Mouse (Mus musculus): Measurements from ENCODE around the gene 2810006K23Rik. TPM values are rescaled to one million over a fixed set of nuclear protein-coding genes. Genes with fewer than 3 reads are reported as not detected.
A peak's percentile ranks its signal among the peaks of the same experiment; 100 is the strongest.

Gene 2810006K23Rik
- polyA plus RNA-seq, 1 experiment: not detected

DNA sequence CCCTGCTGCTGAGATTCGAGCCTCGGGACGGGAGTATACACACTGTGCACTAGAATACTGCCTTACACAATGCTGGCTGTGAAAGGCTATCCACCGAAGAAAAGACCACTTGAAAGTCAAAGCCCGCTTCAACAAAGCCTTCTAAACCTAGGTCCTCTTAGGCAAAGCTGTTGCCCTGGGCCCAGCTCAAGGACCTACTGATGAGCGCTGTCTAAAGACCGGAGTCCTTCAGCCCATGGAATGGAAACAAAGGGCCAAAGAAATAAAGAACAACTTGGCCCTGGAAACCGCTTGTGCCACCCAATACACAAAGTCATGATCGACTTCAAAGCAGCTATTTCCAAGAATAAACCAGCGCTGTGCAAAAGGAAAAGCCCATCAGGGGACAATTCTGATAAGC is 18.7 kb upstream of the 2810006K23Rik start:
- Histone ChIP-seq H3K4me3 (ENCODE audit: insufficient read depth, low read depth, low read length) (no peak overlapping the region), H3K4me1 (ENCODE audit: control insufficient read depth, insufficient read depth, low read length) (peaks cover 4% of the 10 kb centered on the region; the same call in 1 of the 2 replicates), H3K27ac (ENCODE audit: insufficient read depth, low read depth, low read length) (no peak overlapping the region)
- 57% methylated on average over 10 of the region's 10 CpGs for WGBS
- TF ChIP-seq CTCF (IDR thresholded peaks at IDR 0.05; ENCODE audit: insufficient read depth, low read depth, low read length): no peak
- no peak for TF ChIP-seq POLR2A (IDR thresholded peaks at IDR 0.05; ENCODE audit: insufficient read depth, low read depth, low read length)

DNA sequence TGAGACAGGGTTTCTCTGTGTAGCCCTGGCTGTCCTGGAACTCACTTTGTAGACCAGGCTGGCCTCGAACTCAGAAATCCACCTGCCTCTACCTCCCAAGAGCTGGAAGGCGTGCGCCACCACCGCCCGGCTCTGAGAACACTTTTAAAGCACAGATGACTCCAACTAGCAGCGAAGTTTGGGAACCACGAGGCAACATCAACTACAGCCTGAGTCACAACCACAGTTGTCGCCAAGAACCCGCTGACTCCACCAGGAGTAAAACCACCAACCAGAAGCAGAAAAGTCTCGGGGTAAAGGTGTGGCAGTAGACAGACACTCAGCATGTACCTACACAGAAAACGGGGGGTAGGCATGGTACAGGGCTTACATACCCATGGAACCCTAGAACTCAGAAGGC is 17.8 kb upstream of the 2810006K23Rik start:
- Histone ChIP-seq H3K4me3 (ENCODE audit: insufficient read depth, low read depth, low read length) (no peak overlapping the region), H3K4me1 (ENCODE audit: control insufficient read depth, insufficient read depth, low read length) (peaks cover 4% of the 10 kb centered on the region; the same call in 1 of the 2 replicates), H3K27ac (ENCODE audit: insufficient read depth, low read depth, low read length) (no peak overlapping the region)
- TF ChIP-seq POLR2A (IDR thresholded peaks at IDR 0.05; ENCODE audit: insufficient read depth, low read depth, low read length) (no peak), CTCF (IDR thresholded peaks at IDR 0.05; ENCODE audit: insufficient read depth, low read depth, low read length) (no peak)
- 68% methylated on average over 11 of the region's 11 CpGs for WGBS

DNA sequence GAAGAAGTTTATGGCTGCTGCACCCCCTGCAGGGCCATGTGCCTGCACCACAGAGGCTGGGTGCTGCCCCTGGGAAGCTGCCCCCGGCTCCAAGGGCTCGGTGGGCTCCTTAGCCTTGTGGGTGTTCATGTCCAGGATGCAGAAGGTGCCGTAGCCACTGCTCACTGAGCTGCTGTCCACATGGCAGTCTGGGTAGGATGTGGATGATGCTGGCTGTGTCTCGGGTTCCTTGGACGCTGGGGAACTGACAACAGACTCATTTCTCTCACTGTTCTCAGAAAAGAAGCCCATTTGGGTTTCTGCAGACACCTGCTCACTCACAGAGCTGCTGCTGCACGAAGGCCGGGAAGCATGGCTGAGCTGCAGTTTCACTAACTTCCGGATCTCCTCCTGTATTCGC is 12.4 kb upstream of the 2810006K23Rik start:
- no peak overlapping the region for H3K27ac ChIP-seq (ENCODE audit: insufficient read depth, low read depth, low read length)
- 66% methylated on average over 9 of the region's 9 CpGs for WGBS
- no peak for TF ChIP-seq POLR2A (IDR thresholded peaks at IDR 0.05; ENCODE audit: insufficient read depth, low read depth, low read length)

DNA sequence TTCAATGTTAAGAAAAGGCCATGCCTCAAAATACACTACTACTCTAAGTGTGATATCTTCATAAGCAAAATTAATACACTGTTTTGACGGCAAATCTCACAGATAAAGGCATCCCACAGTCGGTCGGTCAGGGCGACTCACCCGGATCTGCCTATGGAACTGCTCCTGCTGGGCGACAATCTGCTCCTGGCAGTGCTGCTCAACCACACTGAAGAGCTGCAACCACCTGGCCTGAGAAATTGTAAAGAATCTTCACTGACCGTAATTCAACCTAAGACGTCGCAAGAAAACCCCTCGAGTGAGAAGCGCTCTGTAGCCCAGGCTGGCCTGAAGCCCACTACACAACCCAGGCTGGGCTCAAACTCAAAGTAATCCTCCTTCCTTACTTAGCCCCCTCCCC is 11.9 kb upstream of the 2810006K23Rik start:
- 82% methylated on average over 11 of the region's 11 CpGs for WGBS
- no peak overlapping the region for H3K27ac ChIP-seq (ENCODE audit: insufficient read depth, low read depth, low read length)
- no peak overlapping the region for H3K4me3 ChIP-seq (ENCODE audit: insufficient read depth, low read depth, low read length)
- TF ChIP-seq POLR2A (IDR thresholded peaks at IDR 0.05; ENCODE audit: insufficient read depth, low read depth, low read length) (no peak), CTCF (IDR thresholded peaks at IDR 0.05; ENCODE audit: insufficient read depth, low read depth, low read length) (no peak)
- H3K4me1 ChIP-seq (ENCODE audit: control insufficient read depth, insufficient read depth, low read length): peaks cover 7% of the 10 kb centered on the region

More for the DNA sequence above, 12.4 kb upstream of the 2810006K23Rik start:
- no peak overlapping the region for H3K4me3 ChIP-seq (ENCODE audit: insufficient read depth, low read depth, low read length)
- H3K4me1 ChIP-seq (ENCODE audit: control insufficient read depth, insufficient read depth, low read length): peaks cover 7% of the 10 kb centered on the region

DNA sequence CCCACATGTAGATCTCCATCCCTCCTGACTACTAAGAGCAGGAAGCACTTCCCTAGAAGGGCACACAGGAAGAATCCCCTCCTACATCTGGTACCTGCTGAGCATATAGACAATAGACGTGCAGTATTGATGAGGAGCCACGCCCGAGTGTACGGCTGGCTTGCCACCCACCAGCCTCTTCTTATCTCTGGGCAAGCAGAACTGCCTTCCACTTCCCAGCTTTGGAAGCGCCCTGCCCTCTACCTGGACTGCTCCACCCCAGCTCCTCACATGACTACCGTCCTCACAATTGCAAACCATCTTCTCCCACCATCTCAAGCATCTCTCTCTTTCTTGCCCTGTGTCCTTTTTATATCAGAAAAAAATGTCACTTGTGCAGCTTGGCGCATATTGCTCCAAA is 10.2 kb upstream of the 2810006K23Rik start:
- H3K27ac ChIP-seq (ENCODE audit: insufficient read depth, low read depth, low read length): no peak overlapping the region
- 92% methylated on average over 7 of the region's 7 CpGs for WGBS
- H3K4me3 ChIP-seq (ENCODE audit: insufficient read depth, low read depth, low read length): no peak overlapping the region
- TF ChIP-seq CTCF (IDR thresholded peaks at IDR 0.05; ENCODE audit: insufficient read depth, low read depth, low read length): no peak
- TF ChIP-seq POLR2A (IDR thresholded peaks at IDR 0.05; ENCODE audit: insufficient read depth, low read depth, low read length): no peak
- peaks cover 7% of the 10 kb centered on the region for H3K4me1 ChIP-seq (ENCODE audit: control insufficient read depth, insufficient read depth, low read length)

DNA sequence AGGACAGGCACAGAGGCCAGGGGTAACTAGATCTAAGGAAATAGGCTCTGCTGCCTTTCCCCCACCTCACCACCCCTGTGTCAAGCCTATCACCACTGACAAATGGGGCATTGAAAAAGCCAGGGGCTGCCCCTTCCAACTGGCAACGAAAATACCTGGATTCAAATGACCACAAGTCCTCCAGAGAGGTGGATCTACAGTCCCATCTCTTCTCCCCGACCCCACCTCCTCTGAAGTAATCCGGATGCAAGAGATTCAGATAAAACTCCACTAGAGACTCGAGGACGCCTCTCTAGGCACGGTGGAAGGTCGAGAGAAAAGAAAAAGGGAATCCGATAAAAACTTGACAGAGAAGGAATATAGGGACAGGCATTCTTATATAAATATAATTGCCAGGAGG is 1.1 kb upstream of the 2810006K23Rik start:
- no peak overlapping the region for H3K27ac ChIP-seq (ENCODE audit: insufficient read depth, low read depth, low read length)
- H3K4me1 ChIP-seq (ENCODE audit: control insufficient read depth, insufficient read depth, low read length): peaks cover 6% of the 10 kb centered on the region
- WGBS: 1% methylated on average over 8 of the region's 8 CpGs
- TF ChIP-seq CTCF (IDR thresholded peaks at IDR 0.05; ENCODE audit: insufficient read depth, low read depth, low read length): no peak
- no peak for TF ChIP-seq POLR2A (IDR thresholded peaks at IDR 0.05; ENCODE audit: insufficient read depth, low read depth, low read length)
- peak overlapping the region; percentile 86 for H3K4me3 ChIP-seq (ENCODE audit: insufficient read depth, low read depth, low read length)

DNA sequence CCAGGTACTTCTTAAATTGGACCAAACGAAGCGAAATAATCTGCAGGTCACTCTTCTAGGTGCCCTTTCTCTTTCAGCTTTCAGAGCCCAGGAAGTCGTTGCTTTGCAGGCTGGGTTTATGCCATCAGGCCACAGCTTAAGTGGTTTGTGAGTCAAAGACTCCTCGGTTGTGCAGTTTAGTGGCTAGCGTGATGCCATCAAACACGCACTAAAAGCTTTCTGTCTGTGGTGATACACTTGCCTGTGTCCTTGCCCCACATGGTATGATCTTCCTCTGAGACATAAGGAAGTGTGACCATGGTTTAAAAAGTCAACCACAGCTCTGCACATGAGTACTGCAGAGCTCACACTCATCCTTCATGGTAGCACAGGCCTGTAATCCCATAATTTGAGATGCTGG is 2.2 kb downstream of the 2810006K23Rik start:
- TF ChIP-seq CTCF (IDR thresholded peaks at IDR 0.05; ENCODE audit: insufficient read depth, low read depth, low read length): no peak
- Histone ChIP-seq H3K27ac (ENCODE audit: insufficient read depth, low read depth, low read length) (no peak overlapping the region), H3K4me1 (ENCODE audit: control insufficient read depth, insufficient read depth, low read length) (peaks cover 8% of the 10 kb centered on the region), H3K4me3 (ENCODE audit: insufficient read depth, low read depth, low read length) (no peak overlapping the region)
- 90% methylated on average over 6 of the region's 6 CpGs for WGBS

DNA sequence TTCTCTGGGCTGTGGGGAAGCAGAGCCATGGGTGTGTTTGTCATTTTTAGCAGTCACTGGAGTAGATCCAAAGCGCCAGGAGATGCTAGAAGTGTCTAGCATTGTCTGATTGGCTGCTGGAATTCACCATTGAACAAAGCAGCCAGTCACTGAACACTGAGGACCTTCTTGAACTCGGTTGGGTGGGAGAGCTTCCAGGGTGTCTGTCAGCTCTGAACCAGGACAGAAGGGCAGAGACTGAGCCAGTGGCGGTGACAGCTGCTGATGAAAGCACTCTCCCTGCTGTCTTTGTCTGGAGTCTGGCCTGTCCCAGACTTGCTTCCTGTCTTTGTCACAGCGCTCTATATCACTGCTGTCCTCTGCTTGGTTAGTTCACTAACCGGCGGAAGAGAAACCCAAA is 6.5 kb downstream of the 2810006K23Rik start:
- Histone ChIP-seq H3K27ac (ENCODE audit: insufficient read depth, low read depth, low read length) (peak overlapping the region; percentile 18), H3K4me3 (ENCODE audit: insufficient read depth, low read depth, low read length) (no peak overlapping the region), H3K4me1 (ENCODE audit: control insufficient read depth, insufficient read depth, low read length) (peaks cover 16% of the 10 kb centered on the region)
- WGBS: 40% methylated on average over 6 of the region's 6 CpGs
- no peak for TF ChIP-seq CTCF (IDR thresholded peaks at IDR 0.05; ENCODE audit: insufficient read depth, low read depth, low read length)
- no peak for TF ChIP-seq POLR2A (IDR thresholded peaks at IDR 0.05; ENCODE audit: insufficient read depth, low read depth, low read length)

DNA sequence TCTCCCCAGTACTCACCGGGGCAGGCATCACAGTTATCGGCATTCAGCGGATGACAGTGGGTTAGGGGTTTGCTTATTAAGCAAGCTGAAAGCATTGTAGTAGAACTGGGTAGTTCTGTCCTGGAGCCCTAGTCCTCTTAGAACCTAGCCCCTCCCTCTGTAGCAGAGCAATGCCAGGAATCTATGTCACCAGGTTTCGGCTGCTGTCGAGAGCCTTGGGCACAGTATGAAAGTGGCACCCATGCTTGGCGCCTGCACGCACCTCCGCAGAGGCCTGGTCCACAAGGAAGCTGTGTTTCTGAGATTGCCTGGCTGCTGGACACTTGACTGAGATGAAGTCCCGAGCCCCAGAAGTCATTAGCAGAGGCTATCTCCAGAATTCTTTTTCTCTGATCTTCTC is 9.2 kb downstream of the 2810006K23Rik start:
- Histone ChIP-seq H3K4me3 (ENCODE audit: insufficient read depth, low read depth, low read length) (no peak overlapping the region), H3K27ac (ENCODE audit: insufficient read depth, low read depth, low read length) (no peak overlapping the region), H3K4me1 (ENCODE audit: control insufficient read depth, insufficient read depth, low read length) (peaks cover 20% of the 10 kb centered on the region)
- no peak for TF ChIP-seq POLR2A (IDR thresholded peaks at IDR 0.05; ENCODE audit: insufficient read depth, low read depth, low read length)
- TF ChIP-seq CTCF (IDR thresholded peaks at IDR 0.05; ENCODE audit: insufficient read depth, low read depth, low read length): no peak
- WGBS: 85% methylated on average over 9 of the region's 9 CpGs

DNA sequence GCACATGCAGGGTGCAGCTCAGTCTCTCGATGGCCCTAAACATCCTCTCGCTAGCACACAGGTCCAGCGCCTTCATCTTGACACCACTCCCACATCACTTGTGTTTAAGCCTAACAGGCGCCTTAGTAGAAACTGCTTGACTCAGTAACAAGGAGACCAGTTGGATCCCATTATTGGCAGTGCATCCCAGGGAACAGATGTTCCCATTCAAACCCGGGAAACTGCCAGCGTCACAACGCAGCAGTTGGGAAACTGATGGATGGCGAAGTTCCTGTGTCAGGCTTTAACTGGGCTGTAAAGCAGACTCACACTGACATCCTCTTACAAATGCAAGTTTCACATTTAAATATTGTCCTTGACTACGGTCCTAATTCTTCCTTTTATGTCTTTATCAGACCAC is 10.0 kb downstream of the 2810006K23Rik start:
- no peak for TF ChIP-seq POLR2A (IDR thresholded peaks at IDR 0.05; ENCODE audit: insufficient read depth, low read depth, low read length)
- no peak for TF ChIP-seq CTCF (IDR thresholded peaks at IDR 0.05; ENCODE audit: insufficient read depth, low read depth, low read length)
- Histone ChIP-seq H3K27ac (ENCODE audit: insufficient read depth, low read depth, low read length) (no peak overlapping the region; the same call in 1 of the 2 replicates), H3K4me3 (ENCODE audit: insufficient read depth, low read depth, low read length) (no peak overlapping the region), H3K4me1 (ENCODE audit: control insufficient read depth, insufficient read depth, low read length) (peaks cover 20% of the 10 kb centered on the region)
- WGBS: 48% methylated on average over 9 of the region's 9 CpGs

Data from olfactory bulb, adult 2 months (tissue).